Mouse (Mus musculus) hematopoietic stem cell, adult 5-6 weeks (primary cell): ENCODE results near the gene Cacna1d. TPM values are rescaled to one million over a fixed set of nuclear protein-coding genes. Genes with fewer than 3 reads are reported as not detected.

ENCODE experiments used
- ATAC-seq, 2 experiments: fragments of 125-278 bp in 1 of 2; replicated peaks in 1 of 2; 2 replicates each; pipeline ENCODE4 v1.8.0; 2016 to 2017; ENCODE audit warnings: inconsistent platforms in 2 of 2, mild to moderate bottlenecking in 2 of 2, moderate number of reproducible peaks in 2 of 2, low read depth in 1 of 2, moderate TSS enrichment in 1 of 2; ENCODE audit not compliant: low FRiP score in 2 of 2, poor library complexity in 2 of 2, severe bottlenecking in 2 of 2, insufficient read depth in 1 of 2, low TSS enrichment in 1 of 2
- total RNA-seq: library from RNA; stranded (forward); fragments of 172-1452, 232-1000 nt; gene quantifications from 2 replicates; pipeline ENCODE4 v1.2.3, GENCODE M21; 2017

Cacna1d gene
- total RNA-seq, 1 experiment from 2014 or later = 0.50 TPM

- ATAC-seq = no peak
Observed at GRCm38 (mm10) chr14:30419458-30419857, 71.8 kb downstream of the Cacna1d start.

GRCm38 (mm10) chr14:30419046-30419445 lies 72.2 kb downstream of the Cacna1d start:
- ATAC-seq = no peak

- peak in 1 of 2 experiments; percentile 56; a peak in 1 of 4 replicates for ATAC-seq
Observed at GRCm38 (mm10) chr14:30415830-30416229, 75.4 kb downstream of the Cacna1d start.

- ATAC-seq = no peak
Observed at GRCm38 (mm10) chr14:30414131-30414530, 77.1 kb downstream of the Cacna1d start.

- no peak for ATAC-seq
Observed at GRCm38 (mm10) chr14:30409331-30409730, 81.9 kb downstream of the Cacna1d start.

- peak; percentile 60 to 62 for ATAC-seq
Observed at GRCm38 (mm10) chr14:30405456-30406225, 85.6 kb downstream of the Cacna1d start.

GRCm38 (mm10) chr14:30378306-30378705 lies 112.9 kb downstream of the Cacna1d start:
- ATAC-seq = no peak

GRCm38 (mm10) chr14:30372878-30373277 lies 118.4 kb downstream of the Cacna1d start:
- no peak for ATAC-seq

GRCm38 (mm10) chr14:30371070-30371469 lies 120.2 kb downstream of the Cacna1d start:
- ATAC-seq = no peak

GRCm38 (mm10) chr14:30367074-30367473 lies 124.2 kb downstream of the Cacna1d start:
- ATAC-seq = no peak

GRCm38 (mm10) chr14:30365866-30366265 lies 125.4 kb downstream of the Cacna1d start:
- ATAC-seq = no peak

GRCm38 (mm10) chr14:30363487-30364167 lies 127.6 kb downstream of the Cacna1d start:
- no peak for ATAC-seq

- 0 out of 4 replicates have a peak, but pooled peaks of 1 of the 2 experiments have one; percentile 32 for ATAC-seq
Observed at GRCm38 (mm10) chr14:30362370-30362769, 128.9 kb downstream of the Cacna1d start.

- no peak for ATAC-seq
Observed at GRCm38 (mm10) chr14:30360478-30360877, 130.8 kb downstream of the Cacna1d start.

- ATAC-seq = no peak
Observed at GRCm38 (mm10) chr14:30360004-30360403, 131.3 kb downstream of the Cacna1d start.

GRCm38 (mm10) chr14:30358028-30358427 lies 133.2 kb downstream of the Cacna1d start:
- ATAC-seq = no peak

- no peak for ATAC-seq
Observed at GRCm38 (mm10) chr14:30356456-30356855, 134.8 kb downstream of the Cacna1d start.

- ATAC-seq = no peak
Observed at GRCm38 (mm10) chr14:30354761-30355160, 136.5 kb downstream of the Cacna1d start.

- no peak for ATAC-seq
Observed at GRCm38 (mm10) chr14:30354127-30354463, 137.2 kb downstream of the Cacna1d start.
